ENCODE assay signal across 15 mouse cellular contexts in genomic region chr1:159717016-159717415, GRCm38 (mm10).
DNase-seq lines count a peak whose midpoint lies in the region; ATAC-seq and TF ChIP-seq lines count a peak whose summit lies in the region.
"Had no signal": no experiment of that assay in that cellular context is flagged by ENCODE, and none has a peak within 500 bp of the region (broad histone marks: within the 10 kb centered on the region; RNA-seq: fewer than 3 reads in every experiment).

No protein-coding gene starts in this region.

- no peak overlapping the region for H3K9ac ChIP-seq in forebrain, postnatal 0 days
- H3K9ac ChIP-seq in hindbrain, embryonic 11.5 days (ENCODE audit: low read depth, low read length): no peak overlapping the region
- H3K9ac ChIP-seq: embryonic facial prominence, embryonic 12.5 days; heart, embryonic 15.5 days; lung, embryonic 15.5 days had no signal

- DNase-seq in right cerebral cortex, adult 18-20 months: peak; percentile 90
- no peak for DNase-seq in right cerebral cortex, postnatal 4 days
- DNase-seq in forebrain, postnatal 0 days: peak; percentile 57
- DNase-seq in layer of hippocampus, postnatal 36 days: peak; percentile 81 to 82
- no peak for DNase-seq in urinary bladder, postnatal 4 days (ENCODE audit: low spot score in 2 of 2)
- DNase-seq in heart, adult 18-20 months: no peak
- no peak for DNase-seq in hindbrain, embryonic 11.5 days (ENCODE audit: low spot score)
- no peak for DNase-seq in heart, adult 11 months
- DNase-seq: adrenal gland, postnatal 25 days; kidney, adult 8-10 months; thymus, postnatal 4 days had no signal

- H3K4me3 ChIP-seq in forebrain, postnatal 0 days (ENCODE audit: low read depth, low read length): no peak overlapping the region
- no peak overlapping the region for H3K4me3 ChIP-seq in hindbrain, embryonic 11.5 days (ENCODE audit: low read depth, low read length)
- H3K4me3 ChIP-seq: embryonic facial prominence, embryonic 12.5 days; heart, embryonic 15.5 days; lung, embryonic 15.5 days; myocyte had no signal

- ATAC-seq in forebrain, postnatal 0 days: peak; percentile 78
- ATAC-seq in hindbrain, embryonic 11.5 days (ENCODE audit: low FRiP score): no peak

- 53% methylated on average over 9 of the region's 9 CpGs for WGBS in forebrain, postnatal 0 days
- WGBS in hindbrain, embryonic 11.5 days: 80% methylated on average over 9 of the region's 9 CpGs

- no peaks in the 10 kb centered on the region for H3K4me1 ChIP-seq in forebrain, postnatal 0 days (ENCODE audit: insufficient read depth)
- no peaks in the 10 kb centered on the region for H3K4me1 ChIP-seq in hindbrain, embryonic 11.5 days (replicated peaks; ENCODE audit: control insufficient read depth, insufficient read depth, low read length)
- H3K4me1 ChIP-seq: embryonic facial prominence, embryonic 12.5 days; heart, embryonic 15.5 days; lung, embryonic 15.5 days had no signal

- no peaks in the 10 kb centered on the region for H3K9me3 ChIP-seq in forebrain, postnatal 0 days (ENCODE audit: low read length)
- H3K9me3 ChIP-seq in hindbrain, embryonic 11.5 days (ENCODE audit: control insufficient read depth, low read length): no peaks in the 10 kb centered on the region
- H3K9me3 ChIP-seq: embryonic facial prominence, embryonic 12.5 days; heart, embryonic 15.5 days; lung, embryonic 15.5 days had no signal

- no peak for TF ChIP-seq CTCF in forebrain, postnatal 0 days (IDR thresholded peaks at IDR 0.05; ENCODE audit: low read depth)

- no peaks in the 10 kb centered on the region for H3K27me3 ChIP-seq in forebrain, postnatal 0 days (ENCODE audit: insufficient read depth, low read length)
- H3K27me3 ChIP-seq in hindbrain, embryonic 11.5 days (ENCODE audit: control insufficient read depth, insufficient read depth, low read length): no peaks in the 10 kb centered on the region
- H3K27me3 ChIP-seq: embryonic facial prominence, embryonic 12.5 days; heart, embryonic 15.5 days; lung, embryonic 15.5 days had no signal

- H3K4me2 ChIP-seq in forebrain, postnatal 0 days (ENCODE audit: low read depth): no peak overlapping the region
- H3K4me2 ChIP-seq in hindbrain, embryonic 11.5 days (replicated peaks; ENCODE audit: low read depth, low read length): no peak overlapping the region
- H3K4me2 ChIP-seq: embryonic facial prominence, embryonic 12.5 days; heart, embryonic 15.5 days; lung, embryonic 15.5 days had no signal

- H3K36me3 ChIP-seq in forebrain, postnatal 0 days (ENCODE audit: insufficient read depth): no peaks in the 10 kb centered on the region
- H3K36me3 ChIP-seq in hindbrain, embryonic 11.5 days (ENCODE audit: control insufficient read depth, insufficient read depth, low read length): no peaks in the 10 kb centered on the region
- H3K36me3 ChIP-seq: embryonic facial prominence, embryonic 12.5 days; heart, embryonic 15.5 days; lung, embryonic 15.5 days had no signal

- H3K27ac ChIP-seq in forebrain, postnatal 0 days (ENCODE audit: low read depth, low read length): no peak overlapping the region
- no peak overlapping the region for H3K27ac ChIP-seq in hindbrain, embryonic 11.5 days (ENCODE audit: low read depth, low read length)
- H3K27ac ChIP-seq: embryonic facial prominence, embryonic 12.5 days; heart, embryonic 15.5 days; lung, embryonic 15.5 days had no signal

Comparison
In these comparisons a context has a peak if more than half of its experiments do, and no peak if none do; other contexts are left out.
1. DNase-seq: peak in right cerebral cortex, adult 18-20 months (single experiment), forebrain, postnatal 0 days (single experiment) and layer of hippocampus, postnatal 36 days (2 of 2); none in right cerebral cortex, postnatal 4 days (single experiment), urinary bladder, postnatal 4 days (0 of 2), heart, adult 18-20 months (0 of 2), hindbrain, embryonic 11.5 days (single experiment) and heart, adult 11 months (single experiment).